Mouse (Mus musculus) heart, embryonic 10.5 days (tissue): ENCODE results near the gene Slc2a2. TPM values are rescaled to one million over a fixed set of nuclear protein-coding genes. Genes with fewer than 3 reads are reported as not detected.

Experiments used
- polyA plus RNA-seq: library from polyadenylated mRNA; unstranded; fragments of >200 nt; fragmentation: Nextera tagmentation; extraction: Ambion mirVana; gene quantifications from 2 replicates; pipeline ENCODE4 v1.2.1, GENCODE M21; 2016

Gene Slc2a2
- polyA plus RNA-seq, 1 experiment from 2014 or later, result 3.1 TPM

Other genes starting within 250 kb of the Slc2a2 start
- 11.6 and 16.3 TPM in 2 replicates for gene Eif5a2, start 83.4 kb downstream of the Slc2a2 start, polyA plus RNA-seq
- gene Rpl22l1, start 107.5 kb downstream of the Slc2a2 start, polyA plus RNA-seq, result 267 and 279 TPM in 2 replicates
- gene Gm1527, start 194.7 kb downstream of the Slc2a2 start, polyA plus RNA-seq, result not detected in 2 replicates